ENCODE assay signal across 28 mouse cellular contexts in genomic region chr3:155866286-155866685, GRCm38 (mm10).
"Had no signal": no experiment of that assay in that cellular context is flagged by ENCODE, and none has a peak within 500 bp of the region (broad histone marks: within the 10 kb centered on the region; RNA-seq: fewer than 3 reads in every experiment).

No protein-coding gene starts in this region.

- ATAC-seq: hindbrain, embryonic 16.5 days; inflammation-experienced regulatory T-cells, adult 6 months; intestine, embryonic 15.5 days; intestine, postnatal 0 days; liver, embryonic 12.5 days had no signal

- H3K9ac ChIP-seq: heart, embryonic 12.5 days; hindbrain, embryonic 12.5 days; hindbrain, embryonic 14.5 days; intestine, embryonic 15.5 days; kidney, embryonic 15.5 days; limb, embryonic 13.5 days; limb, embryonic 15.5 days; liver, embryonic 12.5 days; liver, embryonic 14.5 days had no signal

- H3K4me3 ChIP-seq: gastrocnemius, adult 2 months; heart, embryonic 10.5 days; heart, embryonic 12.5 days; hindbrain, embryonic 10.5 days; hindbrain, embryonic 12.5 days; intestine, embryonic 15.5 days; kidney, embryonic 15.5 days; limb, embryonic 13.5 days; limb, embryonic 15.5 days; liver, embryonic 12.5 days had no signal

- H3K27ac ChIP-seq: gastrocnemius, adult 2 months; heart, embryonic 10.5 days; hindbrain, embryonic 10.5 days; hindbrain, embryonic 12.5 days; hindbrain, embryonic 14.5 days; intestine, embryonic 15.5 days; kidney, embryonic 15.5 days; kidney, postnatal 0 days; limb, embryonic 13.5 days; limb, embryonic 15.5 days; liver, embryonic 12.5 days; liver, embryonic 14.5 days had no signal

- H3K27me3 ChIP-seq: heart, embryonic 12.5 days; hindbrain, embryonic 12.5 days; intestine, embryonic 15.5 days; kidney, embryonic 15.5 days; limb, embryonic 13.5 days; limb, embryonic 15.5 days; liver, embryonic 12.5 days had no signal

- H3K4me2 ChIP-seq: heart, embryonic 12.5 days; hindbrain, embryonic 12.5 days; hindbrain, embryonic 14.5 days; intestine, embryonic 15.5 days; kidney, embryonic 15.5 days; limb, embryonic 13.5 days; limb, embryonic 15.5 days; liver, embryonic 12.5 days had no signal

- H3K9me3 ChIP-seq: heart, embryonic 10.5 days; heart, embryonic 12.5 days; hindbrain, embryonic 10.5 days; hindbrain, embryonic 12.5 days; intestine, embryonic 15.5 days; kidney, embryonic 15.5 days; limb, embryonic 13.5 days; limb, embryonic 15.5 days; liver, embryonic 12.5 days had no signal

- H3K36me3 ChIP-seq: heart, embryonic 10.5 days; heart, embryonic 12.5 days; hindbrain, embryonic 10.5 days; hindbrain, embryonic 12.5 days; intestine, embryonic 15.5 days; kidney, embryonic 15.5 days; limb, embryonic 13.5 days; limb, embryonic 15.5 days; liver, embryonic 12.5 days had no signal

- H3K4me1 ChIP-seq: heart, embryonic 10.5 days; heart, embryonic 12.5 days; hindbrain, embryonic 10.5 days; hindbrain, embryonic 12.5 days; intestine, embryonic 15.5 days; kidney, embryonic 15.5 days; limb, embryonic 13.5 days; limb, embryonic 15.5 days; liver, embryonic 12.5 days had no signal

- DNase-seq: gastrocnemius, adult 2 months; gastrocnemius, postnatal 10 days; gastrocnemius, postnatal 25 days; heart, adult 18-20 months; heart, postnatal 10 days; heart, postnatal 4 days; kidney, adult 18-20 months; kidney, adult 8-10 months; kidney, postnatal 14 days; kidney, postnatal 36 days; layer of hippocampus, adult 9-11 months; layer of hippocampus, postnatal 36 days; left cerebral cortex, postnatal 4 days had no signal
